Mouse (Mus musculus): ENCODE measurements at regions not wholly inside any gene's neighbourhood (a gene's known extent, or its start where the extent isn't known, plus 50 kb on each side); places are given as distances from the start of the nearest gene placed in this dataset.

DNA sequence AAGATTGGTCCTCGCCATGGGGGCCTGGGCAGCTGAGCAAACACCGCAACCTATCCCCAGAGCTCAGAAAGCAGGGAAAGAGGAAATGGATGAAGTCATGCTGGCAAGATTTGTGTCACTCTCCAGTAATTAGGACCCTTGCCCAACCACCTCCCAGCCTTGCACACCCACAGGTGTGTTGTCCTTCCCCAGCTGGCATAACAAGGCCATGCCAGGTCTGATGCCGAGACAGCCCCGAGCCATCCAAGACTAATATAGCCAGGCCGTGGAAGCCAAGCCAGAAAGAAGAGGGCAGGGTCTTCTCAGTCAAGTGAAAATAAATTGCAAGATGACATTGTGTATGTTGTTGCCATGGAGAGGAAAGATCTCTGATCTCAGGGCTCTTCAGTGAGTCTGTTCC lies 164.3 kb downstream of the Snx19 start:
- no peak overlapping the region for H3K4me3 ChIP-seq (ENCODE audit: insufficient read depth, low read depth, low read length)

DNA sequence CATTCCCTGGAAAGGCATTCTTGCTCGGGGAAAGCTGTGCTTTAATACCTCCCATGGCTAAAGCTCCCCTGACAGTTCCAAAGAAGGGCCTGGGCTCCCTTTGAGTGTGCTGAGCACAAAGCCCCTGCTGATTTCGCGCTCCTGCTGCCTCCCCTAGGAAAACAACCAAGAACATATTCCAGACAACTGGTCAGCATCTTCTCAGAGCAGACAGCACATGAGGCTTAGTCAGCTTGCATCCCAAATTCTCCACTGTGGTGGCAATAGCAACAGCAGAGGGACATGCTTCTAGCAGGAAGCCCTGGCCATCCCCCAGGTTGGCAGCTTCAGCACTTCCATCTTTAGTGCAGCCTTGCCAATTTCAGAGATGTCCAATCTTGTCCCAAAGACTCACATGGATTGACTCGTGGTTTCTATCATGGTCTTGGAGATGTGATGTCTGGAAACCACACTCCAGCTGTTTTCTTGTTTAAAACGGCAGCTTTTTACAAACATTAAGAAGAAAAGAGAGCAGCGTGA lies 163.8 kb downstream of the Snx19 start:
- no peak for TF ChIP-seq CTCF (IDR thresholded peaks at IDR 0.05; ENCODE audit: insufficient read depth, low read depth, low read length)
- TF ChIP-seq POLR2A (IDR thresholded peaks at IDR 0.05; ENCODE audit: insufficient read depth, low read depth, low read length), result no peak
- Histone ChIP-seq H3K4me1 (ENCODE audit: control insufficient read depth, insufficient read depth, low read length) (no peaks in the 10 kb centered on the region), H3K4me3 (ENCODE audit: insufficient read depth, low read depth, low read length) (no peak overlapping the region), H3K27ac (ENCODE audit: insufficient read depth, low read depth, low read length) (no peak overlapping the region)
- WGBS, result 64% methylated on average over 6 of the region's 6 CpGs

More for the DNA sequence above, 164.3 kb downstream of the Snx19 start:
- no peaks in the 10 kb centered on the region for H3K4me1 ChIP-seq (ENCODE audit: control insufficient read depth, insufficient read depth, low read length)
- H3K27ac ChIP-seq (ENCODE audit: insufficient read depth, low read depth, low read length), result no peak overlapping the region
- no peak for TF ChIP-seq POLR2A (IDR thresholded peaks at IDR 0.05; ENCODE audit: insufficient read depth, low read depth, low read length)
- WGBS, result 86% methylated on average over 5 of the region's 5 CpGs

DNA sequence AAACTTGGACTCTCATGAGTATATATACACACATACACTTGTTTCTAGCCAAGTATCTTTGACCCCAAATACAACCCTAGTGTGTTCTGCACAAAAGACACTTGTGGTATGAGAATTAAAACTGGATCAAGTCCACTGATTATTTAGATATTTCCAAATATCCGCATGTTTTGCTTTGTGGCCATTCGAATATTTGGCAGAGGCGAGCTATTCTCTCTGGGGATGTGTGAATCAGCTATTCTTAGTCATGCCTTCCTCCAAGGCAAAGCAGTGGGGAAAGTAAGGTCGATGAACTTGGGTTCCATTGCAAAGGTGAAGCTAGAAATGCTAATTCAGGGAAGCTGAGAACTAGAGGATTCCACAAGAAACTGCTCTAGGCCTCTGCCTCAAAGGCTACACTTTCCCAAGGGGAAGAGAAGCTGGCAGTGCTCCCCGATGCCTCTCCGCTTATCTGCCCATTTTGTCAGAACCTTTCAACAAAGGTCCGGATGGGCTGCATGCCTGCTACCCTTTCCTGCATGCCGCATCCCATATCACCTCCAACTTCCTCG lies 154.4 kb downstream of the Snx19 start:
- no peak for TF ChIP-seq CTCF (IDR thresholded peaks at IDR 0.05; ENCODE audit: insufficient read depth, low read depth, low read length)
- no peak for TF ChIP-seq POLR2A (IDR thresholded peaks at IDR 0.05; ENCODE audit: insufficient read depth, low read depth, low read length)
- 83% methylated on average over 9 of the region's 9 CpGs for WGBS
- Histone ChIP-seq H3K4me3 (ENCODE audit: insufficient read depth, low read depth, low read length) (no peak overlapping the region), H3K27ac (ENCODE audit: insufficient read depth, low read depth, low read length) (no peak overlapping the region), H3K4me1 (ENCODE audit: control insufficient read depth, insufficient read depth, low read length) (no peaks in the 10 kb centered on the region)

DNA sequence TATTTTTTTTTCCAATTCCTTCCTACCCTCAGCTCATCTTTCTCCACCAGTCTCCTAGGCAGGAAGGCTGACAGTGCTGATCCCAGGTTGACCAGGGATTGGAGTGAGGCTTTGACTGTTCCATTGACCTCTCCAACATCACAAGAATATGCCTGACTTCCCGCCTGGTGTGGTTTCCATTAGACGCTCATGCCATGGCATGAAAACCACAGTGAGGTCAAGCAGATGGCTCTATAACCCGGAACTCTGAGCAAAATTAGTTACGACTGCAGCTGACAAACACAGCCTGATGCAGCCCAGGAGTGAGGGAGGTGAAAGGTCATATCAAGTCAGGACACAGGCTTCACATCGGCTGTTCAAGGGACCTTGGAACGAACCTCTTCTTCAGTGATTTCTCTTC lies 153.6 kb downstream of the Snx19 start:
- Histone ChIP-seq H3K4me3 (ENCODE audit: insufficient read depth, low read depth, low read length) (no peak overlapping the region), H3K4me1 (ENCODE audit: control insufficient read depth, insufficient read depth, low read length) (no peaks in the 10 kb centered on the region), H3K27ac (ENCODE audit: insufficient read depth, low read depth, low read length) (no peak overlapping the region)
- no peak for TF ChIP-seq POLR2A (IDR thresholded peaks at IDR 0.05; ENCODE audit: insufficient read depth, low read depth, low read length)
- TF ChIP-seq CTCF (IDR thresholded peaks at IDR 0.05; ENCODE audit: insufficient read depth, low read depth, low read length), result no peak
- WGBS, result 90% methylated on average over 6 of the region's 6 CpGs

DNA sequence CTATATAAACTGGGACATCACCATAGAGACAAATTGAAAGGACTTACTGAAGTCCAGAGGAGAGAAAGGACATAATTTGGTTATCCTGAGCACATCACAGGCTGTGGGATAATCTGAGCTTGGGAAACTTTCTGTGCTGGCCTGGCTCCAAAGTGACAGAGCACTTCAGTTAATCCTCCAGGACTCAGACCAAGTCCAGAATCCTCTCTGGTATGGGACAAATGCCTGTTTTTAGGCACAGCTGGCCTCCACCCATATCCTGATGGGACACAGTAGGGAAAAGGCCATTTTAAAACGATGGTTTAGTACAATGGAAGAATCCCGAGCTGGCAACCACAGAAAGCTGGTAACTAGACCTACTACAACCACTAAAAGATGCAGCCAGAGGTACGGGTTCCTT lies 151.3 kb downstream of the Snx19 start:
- 73% methylated on average over 3 of the region's 3 CpGs for WGBS

DNA sequence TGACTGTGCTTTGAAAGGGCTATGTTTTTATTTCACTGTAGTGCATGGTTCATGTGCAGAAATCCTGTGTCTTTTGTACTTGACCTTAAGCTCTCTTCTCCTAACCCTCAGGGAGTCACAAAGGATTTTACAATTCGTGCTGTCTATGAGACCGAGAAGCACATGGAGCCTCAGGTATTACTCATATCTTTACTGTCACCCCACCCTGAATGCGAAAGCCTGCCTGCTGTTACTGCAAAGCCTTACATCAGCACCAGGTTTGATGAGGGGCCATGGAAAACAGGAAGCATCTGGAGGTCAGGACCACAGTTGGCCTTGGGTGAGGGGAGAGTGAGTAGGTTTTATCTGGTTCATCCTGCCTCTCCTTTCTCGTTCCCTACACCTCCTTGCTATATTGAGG lies 150.3 kb downstream of the Snx19 start:
- Histone ChIP-seq H3K27ac (ENCODE audit: insufficient read depth, low read depth, low read length) (no peak overlapping the region), H3K4me1 (ENCODE audit: control insufficient read depth, insufficient read depth, low read length) (no peaks in the 10 kb centered on the region), H3K4me3 (ENCODE audit: insufficient read depth, low read depth, low read length) (no peak overlapping the region)
- 83% methylated on average over 4 of the region's 4 CpGs for WGBS
- no peak for TF ChIP-seq CTCF (IDR thresholded peaks at IDR 0.05; ENCODE audit: insufficient read depth, low read depth, low read length)
- TF ChIP-seq POLR2A (IDR thresholded peaks at IDR 0.05; ENCODE audit: insufficient read depth, low read depth, low read length), result no peak

More for the DNA sequence above, 151.3 kb downstream of the Snx19 start:
- Histone ChIP-seq H3K4me3 (ENCODE audit: insufficient read depth, low read depth, low read length) (no peak overlapping the region), H3K27ac (ENCODE audit: insufficient read depth, low read depth, low read length) (no peak overlapping the region), H3K4me1 (ENCODE audit: control insufficient read depth, insufficient read depth, low read length) (no peaks in the 10 kb centered on the region)
- TF ChIP-seq POLR2A (IDR thresholded peaks at IDR 0.05; ENCODE audit: insufficient read depth, low read depth, low read length) (no peak), CTCF (IDR thresholded peaks at IDR 0.05; ENCODE audit: insufficient read depth, low read depth, low read length) (no peak)

DNA sequence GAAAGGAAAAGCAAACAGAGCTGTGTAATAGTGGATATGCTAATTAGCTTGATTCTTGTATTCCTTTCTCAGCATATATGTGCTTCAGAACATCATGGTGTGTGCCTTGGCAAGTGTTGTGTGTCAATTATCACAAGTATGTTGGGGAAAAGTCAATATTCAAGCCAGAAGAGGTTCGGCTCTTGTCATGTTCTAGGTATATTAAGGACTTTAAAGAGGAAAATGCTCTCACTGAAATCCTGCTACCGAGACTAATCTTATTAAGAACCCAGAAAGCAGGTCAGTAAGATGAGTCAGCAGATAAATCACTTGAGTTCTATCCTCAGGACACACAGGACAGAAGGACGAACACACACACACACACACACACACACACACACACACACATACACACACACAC lies 148.6 kb downstream of the Snx19 start:
- WGBS, result 85% methylated on average over 3 of the region's 3 CpGs
- TF ChIP-seq POLR2A (IDR thresholded peaks at IDR 0.05; ENCODE audit: insufficient read depth, low read depth, low read length), result no peak
- no peak for TF ChIP-seq CTCF (IDR thresholded peaks at IDR 0.05; ENCODE audit: insufficient read depth, low read depth, low read length)
- no peak overlapping the region for H3K27ac ChIP-seq (ENCODE audit: insufficient read depth, low read depth, low read length)
- no peaks in the 10 kb centered on the region for H3K4me1 ChIP-seq (ENCODE audit: control insufficient read depth, insufficient read depth, low read length)
- no peak overlapping the region for H3K4me3 ChIP-seq (ENCODE audit: insufficient read depth, low read depth, low read length)

DNA sequence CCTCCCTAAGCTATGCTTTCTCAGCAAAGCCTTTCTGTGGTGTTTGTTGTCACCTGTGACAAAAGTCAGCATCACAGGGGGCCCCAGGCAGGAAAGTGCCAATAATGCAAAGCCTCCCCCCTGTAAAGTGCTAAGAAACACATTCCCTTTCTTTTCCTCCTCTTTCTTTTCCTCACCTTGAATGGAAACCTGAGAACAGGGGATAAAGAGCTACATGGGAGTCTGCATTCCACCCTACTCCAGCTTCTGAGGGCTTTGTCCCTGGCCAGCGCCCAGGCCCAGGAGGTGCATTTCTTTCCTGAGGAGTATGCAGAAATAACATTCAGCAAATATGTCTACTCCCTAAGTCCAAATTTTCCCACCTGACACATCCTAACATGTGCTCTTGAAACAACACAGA lies 146.4 kb downstream of the Snx19 start:
- Histone ChIP-seq H3K4me1 (ENCODE audit: control insufficient read depth, insufficient read depth, low read length) (no peaks in the 10 kb centered on the region), H3K27ac (ENCODE audit: insufficient read depth, low read depth, low read length) (no peak overlapping the region), H3K4me3 (ENCODE audit: insufficient read depth, low read depth, low read length) (no peak overlapping the region)
- 71% methylated on average over 1 of the region's 1 CpGs for WGBS
- no peak for TF ChIP-seq POLR2A (IDR thresholded peaks at IDR 0.05; ENCODE audit: insufficient read depth, low read depth, low read length)
- TF ChIP-seq CTCF (IDR thresholded peaks at IDR 0.05; ENCODE audit: insufficient read depth, low read depth, low read length), result no peak

DNA sequence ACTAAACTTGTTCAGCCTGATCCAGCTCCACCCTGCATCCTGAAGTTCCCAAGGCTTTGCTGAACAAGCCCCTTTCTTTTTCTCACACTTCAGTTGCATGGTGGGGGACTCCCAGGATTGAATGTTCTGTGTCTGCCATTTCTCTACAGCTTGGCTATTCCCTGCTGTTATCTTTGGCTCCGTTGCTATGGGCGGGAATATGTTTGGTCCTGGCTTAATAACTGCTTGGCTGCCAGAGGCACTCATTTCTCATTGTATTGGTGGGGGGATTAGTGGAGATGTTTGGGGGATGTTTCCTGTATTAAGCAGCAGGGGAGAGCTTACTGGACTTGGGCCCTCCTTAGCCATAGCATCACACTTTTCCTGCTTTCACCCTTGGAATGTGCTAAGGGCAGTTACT lies 144.1 kb downstream of the Snx19 start:
- H3K4me1 ChIP-seq (ENCODE audit: control insufficient read depth, insufficient read depth, low read length), result no peaks in the 10 kb centered on the region
- no peak overlapping the region for H3K4me3 ChIP-seq (ENCODE audit: insufficient read depth, low read depth, low read length)
- TF ChIP-seq CTCF (IDR thresholded peaks at IDR 0.05; ENCODE audit: insufficient read depth, low read depth, low read length), result no peak
- TF ChIP-seq POLR2A (IDR thresholded peaks at IDR 0.05; ENCODE audit: insufficient read depth, low read depth, low read length), result no peak
- 30% methylated on average over 2 of the region's 2 CpGs for WGBS
- no peak overlapping the region for H3K27ac ChIP-seq (ENCODE audit: insufficient read depth, low read depth, low read length)

Measured in olfactory bulb, adult 2 months (tissue).